Mouse (Mus musculus): ENCODE measurements around the gene Zfhx3. TPM values are rescaled to one million over a fixed set of nuclear protein-coding genes. Genes with fewer than 3 reads are reported as not detected.

Gene Zfhx3
- polyA plus RNA-seq, 1 experiment from 2014 or later = 34.7 TPM

DNA sequence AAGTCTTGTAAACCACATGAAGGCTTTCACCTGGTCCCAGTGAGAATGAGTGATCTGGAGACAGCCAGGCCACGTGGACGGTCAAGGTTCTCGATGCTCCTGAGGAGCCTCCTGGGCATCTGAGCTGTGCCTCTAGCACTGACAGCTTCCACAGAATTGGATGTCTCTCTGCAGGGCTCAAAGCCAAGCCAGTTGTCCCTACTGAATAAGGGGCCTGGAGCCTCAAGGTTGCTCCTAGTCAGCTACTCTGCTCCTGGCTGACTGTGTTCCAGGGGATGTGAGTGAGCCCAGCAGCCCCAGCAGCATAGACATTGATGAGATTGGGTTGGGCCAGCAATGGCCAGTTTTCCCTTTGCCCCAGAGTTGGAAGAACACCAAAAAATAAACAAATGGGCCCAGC is 927.9 kb downstream of the Zfhx3 start:
- 87% methylated on average over 3 of the region's 3 CpGs for WGBS

DNA sequence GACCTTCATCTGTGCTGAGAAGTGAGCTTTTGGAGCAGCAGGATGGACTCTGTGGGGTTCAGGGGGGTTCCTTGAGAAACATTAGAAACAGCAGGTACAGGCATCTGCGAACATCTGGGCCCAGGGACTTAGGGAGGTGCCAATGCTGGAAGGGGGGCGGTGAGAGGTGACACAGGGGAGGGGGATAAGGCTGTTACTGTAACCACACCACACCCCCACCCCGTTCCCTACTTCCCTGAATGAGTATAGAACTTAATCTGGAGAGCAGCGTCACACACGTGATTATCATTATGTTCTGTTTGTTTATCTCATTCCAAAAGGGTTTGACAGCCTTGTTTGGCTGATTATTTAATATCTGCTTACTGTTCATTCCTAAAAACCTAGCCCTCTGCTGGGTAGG is 933.3 kb downstream of the Zfhx3 start:
- 94% methylated on average over 5 of the region's 5 CpGs for WGBS
- Histone ChIP-seq H3K4me2 (replicated peaks) (no peak overlapping the region), H3K4me1 (replicated peaks; ENCODE audit: control insufficient read depth, insufficient read depth, low read length) (no peaks in the 10 kb centered on the region), H3K4me3 (replicated peaks; ENCODE audit: low read length) (no peak overlapping the region), H3K27me3 (ENCODE audit: control insufficient read depth, insufficient read depth, low read length) (no peaks in the 10 kb centered on the region), H3K36me3 (replicated peaks; ENCODE audit: control insufficient read depth, insufficient read depth) (no peaks in the 10 kb centered on the region), H3K9me3 (ENCODE audit: control insufficient read depth, low read length) (no peaks in the 10 kb centered on the region), H3K27ac (no peak overlapping the region), H3K9ac (no peak overlapping the region)
- DNase-seq (ENCODE audit: low spot score) = no peak
- ATAC-seq (ENCODE audit: low FRiP score) = no peak

More for the DNA sequence above, 927.9 kb downstream of the Zfhx3 start:
- H3K4me2 ChIP-seq (replicated peaks) = no peak overlapping the region
- H3K9ac ChIP-seq = no peak overlapping the region
- H3K36me3 ChIP-seq (replicated peaks; ENCODE audit: control insufficient read depth, insufficient read depth) = peaks cover 5% of the 10 kb centered on the region
- 0 out of 2 replicates have a peak, but pooled peaks cover 4% of the 10 kb centered on the region for H3K4me1 ChIP-seq (replicated peaks; ENCODE audit: control insufficient read depth, insufficient read depth, low read length)
- H3K9me3 ChIP-seq (ENCODE audit: control insufficient read depth, low read length) = no peaks in the 10 kb centered on the region
- no peaks in the 10 kb centered on the region for H3K27me3 ChIP-seq (ENCODE audit: control insufficient read depth, insufficient read depth, low read length)
- no peak overlapping the region for H3K27ac ChIP-seq
- DNase-seq (ENCODE audit: low spot score) (no peak), ATAC-seq (ENCODE audit: low FRiP score) (no peak)
- no peak overlapping the region for H3K4me3 ChIP-seq (replicated peaks; ENCODE audit: low read length)

DNA sequence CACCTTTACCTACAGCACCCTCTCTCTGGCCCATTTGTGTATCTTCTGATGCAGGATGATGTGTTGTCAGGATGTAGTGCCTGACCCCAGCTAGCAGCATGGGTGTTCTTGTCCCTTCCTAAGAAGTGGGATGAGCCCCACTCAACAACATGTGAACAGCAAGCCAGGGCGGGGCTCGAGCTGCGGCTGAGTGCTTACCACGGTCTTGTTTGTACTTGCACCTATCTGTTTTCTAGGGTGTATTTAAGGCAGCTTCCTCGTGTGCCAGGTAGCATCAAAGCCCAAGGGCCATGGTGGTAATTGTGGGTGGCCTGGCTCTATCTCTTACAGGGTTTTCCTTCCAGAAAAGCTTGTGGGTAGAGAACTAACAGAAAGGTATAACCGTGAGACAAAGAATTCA is 937.7 kb downstream of the Zfhx3 start:
- Histone ChIP-seq H3K4me2 (replicated peaks) (no peak overlapping the region), H3K27me3 (ENCODE audit: control insufficient read depth, insufficient read depth, low read length) (no peaks in the 10 kb centered on the region), H3K9me3 (ENCODE audit: control insufficient read depth, low read length) (no peaks in the 10 kb centered on the region), H3K4me3 (replicated peaks; ENCODE audit: low read length) (no peak overlapping the region), H3K9ac (no peak overlapping the region), H3K36me3 (replicated peaks; ENCODE audit: control insufficient read depth, insufficient read depth) (no peaks in the 10 kb centered on the region), H3K27ac (no peak overlapping the region), H3K4me1 (replicated peaks; ENCODE audit: control insufficient read depth, insufficient read depth, low read length) (peaks cover 8% of the 10 kb centered on the region)
- no peak for ATAC-seq (ENCODE audit: low FRiP score)
- 96% methylated on average over 6 of the region's 6 CpGs for WGBS
- no peak for DNase-seq (ENCODE audit: low spot score)

DNA sequence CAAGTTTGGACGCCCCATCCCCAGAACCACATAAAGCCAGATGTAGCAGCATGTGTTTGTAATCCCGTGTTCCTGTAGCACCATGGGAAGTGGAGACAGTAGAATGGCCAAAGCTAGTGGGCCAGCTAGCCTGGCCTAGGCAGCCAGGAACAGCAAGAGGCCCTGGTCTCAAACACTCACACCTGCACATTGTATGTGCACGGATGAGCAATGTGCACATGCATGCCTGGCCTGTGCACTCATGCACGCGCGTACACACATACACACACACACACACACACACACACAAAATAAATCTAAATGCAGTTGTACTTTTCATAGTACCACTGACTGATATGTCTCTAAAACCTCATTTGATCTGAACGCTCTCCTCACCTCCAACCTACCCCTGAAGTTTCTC is 938.9 kb downstream of the Zfhx3 start:
- 97% methylated on average over 7 of the region's 7 CpGs for WGBS

DNA sequence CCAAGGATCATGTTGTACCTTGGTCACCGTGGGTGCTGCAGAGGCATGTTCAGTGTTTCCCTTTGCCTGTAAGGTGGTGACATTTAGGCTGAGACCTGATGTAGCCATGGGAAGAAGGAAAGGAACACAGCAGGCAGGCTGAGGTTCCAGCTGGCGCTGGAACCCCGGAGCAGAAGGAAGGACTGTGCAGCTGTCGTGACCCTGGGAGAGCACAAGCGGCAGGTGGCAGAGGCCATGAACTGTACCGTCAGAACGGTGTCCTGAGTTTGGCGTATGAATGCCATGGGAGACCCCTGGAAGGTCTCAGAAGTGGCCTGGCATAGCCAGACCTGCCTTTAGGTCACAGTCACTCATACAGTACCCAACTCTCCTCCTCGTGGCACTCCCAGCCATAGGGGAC is 939.6 kb downstream of the Zfhx3 start:
- DNase-seq (ENCODE audit: low spot score) (no peak), ATAC-seq (ENCODE audit: low FRiP score) (no peak)
- no peak overlapping the region for H3K9ac ChIP-seq
- H3K36me3 ChIP-seq (replicated peaks; ENCODE audit: control insufficient read depth, insufficient read depth) = no peaks in the 10 kb centered on the region
- H3K4me2 ChIP-seq (replicated peaks) = no peak overlapping the region
- H3K4me1 ChIP-seq (replicated peaks; ENCODE audit: control insufficient read depth, insufficient read depth, low read length) = peaks cover 22% of the 10 kb centered on the region
- no peaks in the 10 kb centered on the region for H3K27me3 ChIP-seq (ENCODE audit: control insufficient read depth, insufficient read depth, low read length)
- WGBS = 61% methylated on average over 9 of the region's 9 CpGs
- no peaks in the 10 kb centered on the region for H3K9me3 ChIP-seq (ENCODE audit: control insufficient read depth, low read length)
- H3K27ac ChIP-seq = no peak overlapping the region
- H3K4me3 ChIP-seq (replicated peaks; ENCODE audit: low read length) = no peak overlapping the region

More for the DNA sequence above, 938.9 kb downstream of the Zfhx3 start:
- ATAC-seq (ENCODE audit: low FRiP score) = no peak
- H3K4me1 ChIP-seq (replicated peaks; ENCODE audit: control insufficient read depth, insufficient read depth, low read length) = peaks cover 19% of the 10 kb centered on the region
- H3K27ac ChIP-seq = no peak overlapping the region
- H3K27me3 ChIP-seq (ENCODE audit: control insufficient read depth, insufficient read depth, low read length) = no peaks in the 10 kb centered on the region
- H3K9me3 ChIP-seq (ENCODE audit: control insufficient read depth, low read length) = no peaks in the 10 kb centered on the region
- H3K36me3 ChIP-seq (replicated peaks; ENCODE audit: control insufficient read depth, insufficient read depth) = no peaks in the 10 kb centered on the region
- no peak overlapping the region for H3K4me2 ChIP-seq (replicated peaks)
- no peak overlapping the region for H3K9ac ChIP-seq
- no peak for DNase-seq (ENCODE audit: low spot score)
- H3K4me3 ChIP-seq (replicated peaks; ENCODE audit: low read length) = no peak overlapping the region

DNA sequence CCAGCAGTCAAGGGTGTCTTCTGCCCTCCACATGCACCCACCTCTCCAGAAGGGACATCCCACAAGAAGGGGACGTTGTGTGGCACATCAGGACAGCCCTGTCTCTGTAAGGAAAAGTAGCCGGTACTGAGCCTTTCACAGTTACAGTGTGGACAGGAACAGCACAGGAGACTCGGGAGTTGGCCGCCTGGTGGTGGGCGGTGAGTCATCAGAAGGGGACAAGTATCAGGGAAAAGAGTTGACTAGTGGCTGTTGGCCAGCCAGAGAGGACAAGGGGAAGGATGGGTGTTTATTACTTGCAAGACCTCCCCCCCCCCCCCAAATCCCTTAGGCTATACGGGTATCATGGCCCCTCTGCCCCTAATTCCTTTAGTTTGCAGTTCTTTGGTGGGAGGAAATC is 940.9 kb downstream of the Zfhx3 start:
- no peaks in the 10 kb centered on the region for H3K9me3 ChIP-seq (ENCODE audit: control insufficient read depth, low read length)

DNA sequence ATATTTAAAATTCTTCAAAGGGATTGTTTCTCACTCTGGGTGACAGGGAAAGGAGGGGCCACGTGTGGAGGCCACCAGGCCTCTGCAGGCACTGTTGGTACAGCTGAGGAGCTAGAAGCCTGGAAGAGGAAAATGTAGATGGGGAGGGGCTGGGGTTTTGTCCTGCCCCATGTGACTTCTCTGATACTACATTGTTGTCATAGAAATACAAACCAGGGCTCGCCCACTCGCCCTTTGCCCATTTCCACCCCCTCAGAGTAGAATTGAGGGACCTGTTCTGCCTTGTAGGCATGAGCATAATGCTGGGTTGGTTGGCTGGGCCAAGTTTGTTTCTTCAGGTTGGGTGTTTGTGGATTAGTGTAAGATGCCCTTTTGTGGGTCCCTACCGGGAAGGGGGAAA is 942.5 kb downstream of the Zfhx3 start:
- Histone ChIP-seq H3K4me2 (replicated peaks) (no peak overlapping the region), H3K4me1 (replicated peaks; ENCODE audit: control insufficient read depth, insufficient read depth, low read length) (peaks cover 43% of the 10 kb centered on the region), H3K9me3 (ENCODE audit: control insufficient read depth, low read length) (no peaks in the 10 kb centered on the region), H3K9ac (peak overlapping the region; percentile 17; the same call in 1 of the 2 replicates), H3K27me3 (ENCODE audit: control insufficient read depth, insufficient read depth, low read length) (no peaks in the 10 kb centered on the region), H3K36me3 (replicated peaks; ENCODE audit: control insufficient read depth, insufficient read depth) (no peaks in the 10 kb centered on the region), H3K4me3 (replicated peaks; ENCODE audit: low read length) (no peak overlapping the region), H3K27ac (peak overlapping the region; percentile 67)
- ATAC-seq (ENCODE audit: low FRiP score) (no peak), DNase-seq (ENCODE audit: low spot score) (no peak)
- WGBS = 39% methylated on average over 4 of the region's 4 CpGs

More for the DNA sequence above, 940.9 kb downstream of the Zfhx3 start:
- 81% methylated on average over 6 of the region's 6 CpGs for WGBS
- Histone ChIP-seq H3K4me1 (replicated peaks; ENCODE audit: control insufficient read depth, insufficient read depth, low read length) (peaks cover 27% of the 10 kb centered on the region), H3K4me2 (replicated peaks) (no peak overlapping the region), H3K27ac (no peak overlapping the region), H3K36me3 (replicated peaks; ENCODE audit: control insufficient read depth, insufficient read depth) (no peaks in the 10 kb centered on the region), H3K27me3 (ENCODE audit: control insufficient read depth, insufficient read depth, low read length) (no peaks in the 10 kb centered on the region), H3K4me3 (replicated peaks; ENCODE audit: low read length) (no peak overlapping the region), H3K9ac (no peak overlapping the region)
- DNase-seq (ENCODE audit: low spot score) (no peak), ATAC-seq (ENCODE audit: low FRiP score) (no peak)

DNA sequence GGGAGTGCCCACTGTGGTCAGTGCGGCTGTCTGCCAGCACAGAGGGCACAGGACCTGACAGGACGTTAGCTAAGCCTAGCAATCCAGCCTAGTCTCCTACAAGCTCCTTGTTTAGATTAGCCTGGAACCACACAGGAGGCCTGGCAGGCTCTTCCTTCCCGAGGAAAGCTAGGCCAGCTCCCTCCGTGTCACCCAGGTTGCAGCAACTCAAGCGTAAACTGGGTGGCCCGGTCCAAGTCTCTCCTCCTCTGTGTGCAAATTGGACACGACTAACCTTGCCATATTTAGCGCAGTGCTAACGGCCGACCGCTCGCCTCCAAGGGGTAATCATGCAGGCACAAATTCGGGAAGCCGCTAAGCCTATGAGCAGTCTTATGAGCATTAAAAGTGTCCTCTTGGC is 943.0 kb downstream of the Zfhx3 start:
- Histone ChIP-seq H3K4me1 (replicated peaks; ENCODE audit: control insufficient read depth, insufficient read depth, low read length) (peaks cover 43% of the 10 kb centered on the region), H3K4me2 (replicated peaks) (no peak overlapping the region)

DNA sequence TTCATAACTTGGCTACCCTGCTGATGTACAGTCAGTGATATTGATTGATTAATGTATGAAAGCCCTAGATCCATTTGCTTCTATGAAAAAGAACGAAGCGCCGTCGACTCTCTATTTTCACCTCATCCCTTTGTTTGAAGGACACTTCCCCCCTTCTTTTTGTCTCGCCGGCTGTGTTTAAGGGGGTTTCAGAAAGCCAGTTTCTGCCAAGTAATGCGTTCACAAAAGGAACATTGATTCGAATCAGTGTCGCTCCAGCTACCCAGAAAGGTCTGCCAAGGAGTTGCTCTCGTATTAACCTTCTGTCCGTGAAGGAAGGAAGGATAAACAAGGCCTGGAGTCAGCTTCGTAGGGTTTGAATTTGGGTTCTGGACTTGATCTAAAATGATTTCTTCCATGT is 943.4 kb downstream of the Zfhx3 start:
- H3K9me3 ChIP-seq (ENCODE audit: control insufficient read depth, low read length) = no peaks in the 10 kb centered on the region
- H3K36me3 ChIP-seq (replicated peaks; ENCODE audit: control insufficient read depth, insufficient read depth) = no peaks in the 10 kb centered on the region
- H3K4me1 ChIP-seq (replicated peaks; ENCODE audit: control insufficient read depth, insufficient read depth, low read length) = peaks cover 43% of the 10 kb centered on the region
- DNase-seq (ENCODE audit: low spot score) (no peak), ATAC-seq (ENCODE audit: low FRiP score) (no peak)
- peak overlapping the region; percentile 67 for H3K27ac ChIP-seq
- no peak overlapping the region for H3K4me3 ChIP-seq (replicated peaks; ENCODE audit: low read length)
- 22% methylated on average over 12 of the region's 12 CpGs for WGBS
- no peaks in the 10 kb centered on the region for H3K27me3 ChIP-seq (ENCODE audit: control insufficient read depth, insufficient read depth, low read length)
- H3K4me2 ChIP-seq (replicated peaks) = no peak overlapping the region
- no peak overlapping the region for H3K9ac ChIP-seq

More for the DNA sequence above, 943.0 kb downstream of the Zfhx3 start:
- DNase-seq (ENCODE audit: low spot score) (no peak), ATAC-seq (ENCODE audit: low FRiP score) (no peak)
- 30% methylated on average over 14 of the region's 14 CpGs for WGBS
- H3K4me3 ChIP-seq (replicated peaks; ENCODE audit: low read length) = no peak overlapping the region
- H3K9me3 ChIP-seq (ENCODE audit: control insufficient read depth, low read length) = no peaks in the 10 kb centered on the region
- H3K36me3 ChIP-seq (replicated peaks; ENCODE audit: control insufficient read depth, insufficient read depth) = no peaks in the 10 kb centered on the region
- H3K27ac ChIP-seq = peak overlapping the region; percentile 67
- no peaks in the 10 kb centered on the region for H3K27me3 ChIP-seq (ENCODE audit: control insufficient read depth, insufficient read depth, low read length)
- 0 out of 2 replicates have a peak overlapping the region, but pooled peaks have one; percentile 13 for H3K9ac ChIP-seq

Measured in hindbrain, embryonic 14.5 days (tissue).